Comparison of ENCODE assay signal across 14 mouse cellular contexts in genomic region chr7:63660261-63660660, GRCm38 (mm10).
"Had no signal": no experiment of that assay in that cellular context is flagged by ENCODE, and none has a peak within 500 bp of the region (broad histone marks: within the 10 kb centered on the region; RNA-seq: fewer than 3 reads in every experiment).

No protein-coding gene starts in this region.

- H3K9ac ChIP-seq: limb, embryonic 12.5 days; liver, embryonic 14.5 days; midbrain, embryonic 12.5 days; neural tube, embryonic 13.5 days; stomach, embryonic 15.5 days had no signal

- H3K4me3 ChIP-seq: limb, embryonic 12.5 days; midbrain, embryonic 12.5 days; neural tube, embryonic 13.5 days; stomach, embryonic 15.5 days had no signal

- H3K36me3 ChIP-seq: limb, embryonic 12.5 days; midbrain, embryonic 12.5 days; stomach, embryonic 15.5 days had no signal

- DNase-seq: kidney, adult 18-20 months; kidney, postnatal 10 days; kidney, postnatal 4 days; lung, adult 18-20 months; retina, postnatal 1 day; right cerebral cortex, postnatal 14 days; thymus, adult 2 months; thymus, postnatal 25 days had no signal

- H3K9me3 ChIP-seq: limb, embryonic 12.5 days; midbrain, embryonic 12.5 days; neural tube, embryonic 13.5 days; stomach, embryonic 15.5 days had no signal

- H3K27me3 ChIP-seq: limb, embryonic 12.5 days; midbrain, embryonic 12.5 days; neural tube, embryonic 13.5 days; stomach, embryonic 15.5 days had no signal

- H3K4me2 ChIP-seq: limb, embryonic 12.5 days; midbrain, embryonic 12.5 days; neural tube, embryonic 13.5 days; stomach, embryonic 15.5 days had no signal

- ATAC-seq: midbrain, embryonic 16.5 days had no signal

- H3K4me1 ChIP-seq: limb, embryonic 12.5 days; midbrain, embryonic 12.5 days; neural tube, embryonic 13.5 days; stomach, embryonic 15.5 days had no signal

- H3K27ac ChIP-seq: limb, embryonic 12.5 days; liver, embryonic 14.5 days; midbrain, embryonic 12.5 days; neural tube, embryonic 13.5 days; stomach, embryonic 15.5 days had no signal
